Mouse (Mus musculus) heart, postnatal 0 days (tissue): ENCODE data around the gene Mtss1l. TPM values are rescaled to one million over a fixed set of nuclear protein-coding genes. Genes with fewer than 3 reads are reported as not detected.

ENCODE experiments used
- ATAC-seq: fragments of 200-750 bp; cut with Nextera tagmentation; 2 replicates; pipeline ENCODE4 v1.8.0; 2017; ENCODE audit warnings: low read depth, moderate number of reproducible peaks, moderate library complexity; ENCODE audit not compliant: insufficient read depth
- DNase-seq: peaks from one replicate; pipeline ENCODE4 v3.0.0-alpha.2; 2016; ENCODE audit warnings: low spot score
- H3K27ac ChIP-seq: fragments of 300-500 bp; sonication (generic); 2 replicates; pipeline ENCODE4 v1.5.1; 2014; ENCODE audit warnings: low read depth, mild to moderate bottlenecking
- H3K27me3 ChIP-seq: fragments of 300-500 bp; sonication (generic); 2 replicates; pipeline ENCODE4 v1.6.1; 2014; ENCODE audit warnings: low read length, mixed read lengths; ENCODE audit not compliant: control insufficient read depth, insufficient read depth
- H3K36me3 ChIP-seq: fragments of 300-500 bp; sonication (generic); replicated peaks from 2 replicates; pipeline ENCODE4 v1.6.1; 2014; ENCODE audit warnings: low read length, mixed read lengths; ENCODE audit not compliant: control insufficient read depth, insufficient read depth
- H3K4me1 ChIP-seq: fragments of 300-500 bp; sonication (generic); 2 replicates; pipeline ENCODE4 v1.6.1; 2014; ENCODE audit warnings: antibody characterized with exemption; ENCODE audit not compliant: control insufficient read depth, insufficient read depth
- H3K4me2 ChIP-seq: fragments of 300-500 bp; sonication (generic); 2 replicates; pipeline ENCODE4 v1.6.1; 2014; ENCODE audit warnings: low read depth, mild to moderate bottlenecking, low read length, moderate library complexity
- H3K4me3 ChIP-seq: fragments of 300-500 bp; sonication (generic); 2 replicates; pipeline ENCODE4 v1.5.1; 2014; ENCODE audit warnings: low read depth, low read length
- H3K9ac ChIP-seq: fragments of 300-500 bp; sonication (generic); replicated peaks from 2 replicates; pipeline ENCODE4 v1.6.1; 2014; ENCODE audit warnings: low read depth, low read length, mixed read lengths
- H3K9me3 ChIP-seq: fragments of 300-500 bp; sonication (generic); replicated peaks from 2 replicates; pipeline ENCODE4 v1.6.1; 2016; ENCODE audit warnings: low read length; ENCODE audit not compliant: control insufficient read depth
- CTCF ChIP-seq: IDR thresholded peaks from 2 replicates; pipeline ENCODE4 v1.5.1; 2016; ENCODE audit warnings: antibody characterized with exemption, control low read depth, low read depth
- EP300 ChIP-seq: IDR thresholded peaks from 2 replicates; pipeline ENCODE4 v1.6.1; 2016; ENCODE audit warnings: antibody characterized with exemption, low read depth
- WGBS: fragments of 180-500 bp; shearing (Covaris S2); extraction: QIAGEN DNeasy Blood & Tissue Kit; methylation state at CpG from one replicate; pipeline ENCODE4 v1.1.7; 2014; 5-methylcytosine and 5-hydroxymethylcytosine counted together
- polyA plus RNA-seq: library from polyadenylated mRNA; unstranded; fragments of >200 nt; fragmentation: Nextera tagmentation; extraction: Ambion mirVana; gene quantifications from 2 replicates; pipeline ENCODE4 v1.2.1, GENCODE M21; 2015
- total RNA-seq: library from RNA; depleted of rRNA; stranded (reverse); fragments of >200 nt; gene quantifications from 2 replicates; pipeline ENCODE4 v1.2.3, GENCODE M21; 2014; ENCODE audit warnings: low replicate concordance

Mtss1l gene
- total and polyA plus RNA-seq, 2 experiments from 2014 or later = 5.1 to 11.3 TPM

DNA sequence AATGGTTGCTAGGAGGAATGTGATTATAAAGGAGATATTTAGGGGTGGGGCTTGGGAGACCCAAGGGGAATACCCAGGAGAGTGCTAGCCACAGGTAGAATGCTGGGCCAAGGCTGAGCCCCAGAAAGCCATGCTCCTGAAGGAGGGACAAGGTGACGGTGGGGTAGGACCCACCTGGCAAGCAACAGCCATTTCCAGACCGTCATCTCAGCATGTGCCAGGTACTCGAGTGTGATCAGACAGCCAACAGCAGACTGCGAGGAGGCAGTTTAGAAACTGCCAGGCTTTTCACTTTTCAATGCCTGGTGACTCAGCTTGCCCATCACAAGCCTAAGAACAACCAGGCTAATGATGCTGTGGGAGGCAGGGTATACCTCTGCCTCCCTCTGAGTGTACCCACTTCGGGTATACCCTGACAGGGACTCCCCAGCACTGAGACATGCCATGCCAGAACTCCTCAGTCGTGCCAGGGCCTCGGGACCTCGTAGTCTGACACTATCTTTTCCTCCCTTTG is 10.1 kb downstream of the Mtss1l start:
- 87% methylated on average over 8 of the region's 8 CpGs for WGBS
- ATAC-seq = no peak
- peaks cover 90% of the 10 kb centered on the region for H3K36me3 ChIP-seq

DNA sequence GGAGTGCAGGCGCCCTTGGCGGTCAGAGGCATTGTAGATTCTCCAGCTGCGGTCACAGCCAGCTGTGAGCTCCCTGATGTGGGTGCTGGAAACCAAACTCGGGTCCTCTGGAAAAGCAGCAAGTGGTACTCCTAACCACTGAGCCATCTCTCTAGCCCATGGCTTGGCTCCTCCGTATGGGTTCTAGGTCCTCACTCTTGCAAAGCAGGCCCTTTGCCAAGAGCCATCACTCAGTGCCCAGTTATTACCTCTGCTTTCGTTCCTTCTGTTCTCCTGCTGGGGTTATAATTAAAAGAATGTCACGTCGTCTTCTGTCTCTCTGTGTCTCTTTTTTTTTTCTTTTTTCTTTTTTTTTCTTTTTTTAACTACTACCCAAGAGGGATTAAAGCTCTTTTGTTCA is 11.8 kb downstream of the Mtss1l start:
- Histone ChIP-seq H3K9me3 (no peaks in the 10 kb centered on the region), H3K27me3 (no peaks in the 10 kb centered on the region), H3K36me3 (peaks cover 86% of the 10 kb centered on the region), H3K27ac (no peak overlapping the region), H3K4me3 (no peak overlapping the region), H3K9ac (no peak overlapping the region), H3K4me1 (no peaks in the 10 kb centered on the region), H3K4me2 (no peak overlapping the region)
- DNase-seq = no peak
- WGBS = 87% methylated on average over 8 of the region's 8 CpGs
- TF ChIP-seq EP300 = no peak
- TF ChIP-seq CTCF = no peak
- no peak for ATAC-seq

More for the DNA sequence above, 10.1 kb downstream of the Mtss1l start:
- DNase-seq = no peak
- H3K4me3 ChIP-seq = no peak overlapping the region
- H3K27me3 ChIP-seq = no peaks in the 10 kb centered on the region
- no peak for TF ChIP-seq EP300
- no peak for TF ChIP-seq CTCF
- no peaks in the 10 kb centered on the region for H3K4me1 ChIP-seq
- H3K9me3 ChIP-seq = no peaks in the 10 kb centered on the region
- no peak overlapping the region for H3K27ac ChIP-seq
- no peak overlapping the region for H3K4me2 ChIP-seq
- no peak overlapping the region for H3K9ac ChIP-seq

DNA sequence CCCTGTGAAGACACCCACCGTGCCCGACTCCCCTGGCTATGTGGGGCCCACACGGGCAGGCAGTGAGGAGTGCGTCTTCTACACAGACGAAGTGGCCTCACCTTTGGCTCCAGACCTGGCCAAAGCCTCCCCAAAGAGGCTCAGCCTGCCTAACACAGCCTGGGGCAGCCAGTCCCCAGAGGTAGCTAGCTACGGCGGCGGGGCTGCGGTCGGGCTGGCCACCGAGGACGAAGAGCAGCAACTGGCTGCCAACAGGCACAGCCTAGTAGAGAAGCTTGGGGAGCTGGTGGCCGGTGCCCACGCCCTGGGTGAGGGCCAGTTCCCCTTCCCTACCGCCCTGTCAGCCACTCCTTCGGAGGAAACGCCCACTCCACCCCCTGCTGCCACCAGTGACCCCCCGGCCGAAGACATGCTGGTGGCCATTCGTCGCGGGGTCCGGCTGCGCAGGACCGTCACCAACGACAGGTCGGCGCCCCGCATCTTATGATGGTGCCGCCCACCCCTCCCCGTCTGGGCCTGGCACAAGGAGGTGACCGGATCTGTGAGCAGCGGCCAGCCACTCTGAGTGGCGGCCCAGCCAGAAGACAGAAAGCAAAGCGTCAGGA is 17.4 kb downstream of the Mtss1l start:
- peaks cover 53% of the 10 kb centered on the region for H3K36me3 ChIP-seq
- no peak overlapping the region for H3K9ac ChIP-seq
- TF ChIP-seq EP300 (no peak), CTCF (no peak)
- no peaks in the 10 kb centered on the region for H3K4me1 ChIP-seq
- no peak for DNase-seq
- no peaks in the 10 kb centered on the region for H3K9me3 ChIP-seq
- H3K27ac ChIP-seq = no peak overlapping the region
- 92% methylated on average over 35 of the region's 35 CpGs for WGBS
- H3K4me2 ChIP-seq = no peak overlapping the region
- ATAC-seq = no peak
- H3K4me3 ChIP-seq = no peak overlapping the region
- no peaks in the 10 kb centered on the region for H3K27me3 ChIP-seq

DNA sequence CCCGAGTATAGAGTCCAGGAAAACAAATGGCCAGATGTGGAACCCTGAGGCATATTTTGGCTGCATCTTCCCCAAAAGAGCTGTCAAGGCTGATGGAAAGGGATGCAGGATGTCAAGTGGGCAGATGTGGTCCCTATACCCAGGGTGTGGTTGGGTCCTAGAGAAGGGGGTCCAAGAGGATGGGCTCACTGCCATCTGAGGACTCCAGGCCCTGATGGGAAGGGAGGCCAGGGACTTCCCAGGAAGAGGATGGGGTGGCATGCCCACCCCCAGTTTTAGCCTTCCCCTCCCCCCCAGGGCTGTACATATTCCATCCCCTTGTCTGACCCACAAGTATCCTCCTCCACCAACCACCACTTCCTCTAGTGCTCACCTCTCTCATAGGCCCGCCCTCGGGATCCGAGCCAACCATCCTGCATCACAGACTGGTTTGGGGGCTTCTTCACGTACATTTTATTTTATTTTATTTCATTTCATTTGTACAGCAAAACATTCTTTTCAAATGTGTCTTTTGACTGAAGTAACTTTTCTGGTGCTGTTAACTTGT is 19.4 kb downstream of the Mtss1l start:
- Histone ChIP-seq H3K4me2 (no peak overlapping the region), H3K4me1 (no peaks in the 10 kb centered on the region), H3K27ac (no peak overlapping the region), H3K4me3 (no peak overlapping the region), H3K9me3 (no peaks in the 10 kb centered on the region), H3K27me3 (no peaks in the 10 kb centered on the region), H3K9ac (no peak overlapping the region), H3K36me3 (peaks cover 37% of the 10 kb centered on the region)
- ATAC-seq (no peak), DNase-seq (no peak)
- WGBS = 82% methylated on average over 5 of the region's 5 CpGs
- TF ChIP-seq CTCF (no peak), EP300 (no peak)

DNA sequence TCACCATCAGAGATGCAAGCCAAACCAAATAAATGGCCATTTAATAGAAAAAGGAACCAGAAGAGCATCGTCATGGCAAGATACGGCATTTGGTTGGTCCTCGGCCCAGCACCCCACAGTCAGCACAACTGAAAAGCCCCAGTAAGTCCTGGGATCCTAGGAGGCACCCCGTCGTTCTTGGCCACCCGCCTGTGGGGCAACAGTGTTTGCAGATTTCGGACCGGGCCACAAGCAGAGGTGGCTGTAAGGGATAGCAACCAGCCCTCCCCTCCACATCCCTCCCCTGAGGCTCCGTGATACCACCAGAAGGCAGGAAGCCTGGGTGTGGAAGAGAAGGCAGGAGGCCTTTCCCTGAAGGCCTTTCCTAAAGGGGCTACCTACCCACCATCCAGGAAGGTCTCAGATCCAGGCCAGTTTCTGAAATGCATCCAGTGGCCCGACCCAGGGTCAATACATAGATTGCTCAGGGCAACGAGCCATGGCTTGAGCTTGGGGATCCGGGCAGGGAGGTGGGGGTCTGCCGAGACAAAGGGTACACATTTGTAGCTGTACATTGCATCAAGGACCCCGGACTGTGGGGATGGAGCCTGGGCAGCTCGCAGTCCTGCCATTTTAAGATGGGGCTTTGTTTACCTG is 20.7 kb downstream of the Mtss1l start:
- DNase-seq = no peak
- H3K27me3 ChIP-seq = no peaks in the 10 kb centered on the region
- peaks cover 31% of the 10 kb centered on the region for H3K36me3 ChIP-seq
- H3K4me2 ChIP-seq = no peak overlapping the region
- no peak overlapping the region for H3K9ac ChIP-seq
- TF ChIP-seq CTCF = no peak
- no peak for TF ChIP-seq EP300
- H3K4me3 ChIP-seq = no peak overlapping the region
- ATAC-seq = no peak
- no peak overlapping the region for H3K27ac ChIP-seq
- H3K4me1 ChIP-seq = no peaks in the 10 kb centered on the region
- WGBS = 73% methylated on average over 15 of the region's 15 CpGs
- no peaks in the 10 kb centered on the region for H3K9me3 ChIP-seq
